Mouse (Mus musculus): ENCODE measurements around the gene Ypel3.

GRCm38 (mm10) chr7:126762471-126763008, 14.2 kb upstream of the Ypel3 start:
- TF ChIP-seq CTCF (IDR thresholded peaks at IDR 0.05; ENCODE audit: borderline replicate concordance, insufficient read depth, low read depth, low read length): no peak
- TF ChIP-seq POLR2A (IDR thresholded peaks at IDR 0.05; ENCODE audit: borderline replicate concordance, insufficient read depth, low read length): no peak

All from cerebellum, adult 2 months (tissue).